Mouse (Mus musculus) cortical plate, adult 2 months (tissue): Measurements from ENCODE around the gene E330021D16Rik.

Source experiments
- CTCF ChIP-seq: fragments of 200-500 bp; IDR thresholded peaks from 2 replicates; pipeline ENCODE4 v1.5.1; 2011; ENCODE audit warnings: mild to moderate bottlenecking, control low read depth, low read length; ENCODE audit not compliant: insufficient read depth; ENCODE audit errors: extremely low read depth
- POLR2A ChIP-seq: fragments of 200-500 bp; IDR thresholded peaks from 2 replicates; pipeline ENCODE4 v1.6.1; 2011; ENCODE audit warnings: mild to moderate bottlenecking, low read length, control low read depth; ENCODE audit not compliant: insufficient read depth; ENCODE audit errors: extremely low read depth

DNA sequence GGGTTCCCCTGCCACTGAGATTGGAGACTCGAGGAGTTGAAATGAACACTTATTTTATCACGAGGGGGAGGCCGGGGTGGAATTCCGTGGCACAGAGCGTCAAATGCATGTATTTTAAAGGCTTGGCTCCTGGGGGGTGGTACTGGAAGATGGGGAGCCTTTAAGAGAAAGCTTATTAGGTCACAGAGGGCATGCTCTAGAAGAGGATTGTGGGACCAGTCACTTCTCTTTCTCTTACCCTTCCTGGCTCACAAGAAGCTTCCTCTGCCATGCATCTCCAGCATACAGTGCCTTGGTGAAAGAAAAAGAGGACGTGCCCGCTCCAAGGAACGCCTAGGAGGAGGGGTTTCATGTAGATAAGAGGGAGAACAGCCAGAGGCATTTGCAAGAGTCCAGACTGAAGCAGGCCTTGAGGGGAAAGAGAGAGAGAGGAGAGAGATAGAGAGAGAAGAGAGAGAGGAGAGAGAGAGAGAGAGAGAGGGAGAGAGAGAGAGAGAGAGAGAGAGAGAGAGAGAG, 3.0 kb upstream of the E330021D16Rik start:
- TF ChIP-seq POLR2A (no peak), CTCF (no peak)
